Mouse (Mus musculus) thymus, adult 2 months (tissue): Measurements from ENCODE around the gene Btbd9.

Source experiments
- CTCF ChIP-seq: fragments of 200-500 bp; IDR thresholded peaks from 2 replicates; pipeline ENCODE4 v1.5.1; 2012; ENCODE audit warnings: mild to moderate bottlenecking, control low read depth, low read length, moderate library complexity, borderline replicate concordance; ENCODE audit not compliant: control insufficient read depth, poor library complexity, insufficient read depth; ENCODE audit errors: extremely low read depth
- POLR2A ChIP-seq: fragments of 200-500 bp; IDR thresholded peaks from 2 replicates; pipeline ENCODE4 v1.6.1; 2012; ENCODE audit warnings: mild to moderate bottlenecking, low read length, control low read depth, moderate library complexity; ENCODE audit not compliant: control insufficient read depth, poor library complexity, insufficient read depth; ENCODE audit errors: extremely low read depth

DNA sequence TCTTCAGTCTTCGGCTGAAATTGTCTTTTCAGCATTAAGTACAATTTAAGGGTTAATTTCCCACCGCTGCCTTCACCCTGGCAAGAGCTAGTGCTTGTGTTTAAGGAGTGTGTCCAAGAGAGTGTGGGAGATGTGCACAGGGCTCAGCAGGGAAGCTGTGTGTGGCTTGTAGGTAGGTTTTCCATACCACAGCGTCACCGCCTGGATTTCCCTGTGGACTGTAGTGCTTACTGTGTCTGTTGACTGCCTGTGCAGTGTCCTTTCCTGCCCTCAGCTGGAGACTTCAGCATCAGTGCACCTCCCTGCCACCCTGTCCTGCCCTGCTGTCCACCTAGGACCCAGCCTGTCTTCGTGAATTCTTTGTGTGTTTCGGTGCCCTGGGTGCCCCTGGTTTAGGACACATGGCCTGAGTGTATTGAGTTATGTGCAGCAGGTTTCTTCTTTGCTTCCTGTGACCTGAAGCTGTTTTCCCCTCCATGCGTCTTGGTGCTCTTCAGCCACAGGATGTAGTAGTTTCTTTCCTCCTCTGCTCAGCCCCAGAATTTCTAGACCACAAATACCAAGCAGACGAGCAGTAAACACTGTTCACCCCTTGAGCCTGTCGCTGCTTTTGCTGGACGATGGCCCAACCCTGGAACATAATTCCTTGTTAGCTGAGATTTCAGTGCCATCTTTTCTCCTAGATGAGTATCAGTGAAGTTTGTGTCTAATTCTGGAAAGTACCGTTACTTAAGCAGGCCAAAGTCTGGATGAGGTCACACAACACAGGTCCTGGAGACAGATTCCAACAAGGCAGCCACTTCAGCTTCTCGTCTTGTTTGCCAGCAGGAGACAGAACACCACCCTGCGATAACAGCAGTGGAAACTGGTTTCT, 376.7 kb downstream of the Btbd9 start:
- TF ChIP-seq CTCF (no peak), POLR2A (no peak)
